ENCODE assay signal across 22 mouse cellular contexts in the genomic region with DNA sequence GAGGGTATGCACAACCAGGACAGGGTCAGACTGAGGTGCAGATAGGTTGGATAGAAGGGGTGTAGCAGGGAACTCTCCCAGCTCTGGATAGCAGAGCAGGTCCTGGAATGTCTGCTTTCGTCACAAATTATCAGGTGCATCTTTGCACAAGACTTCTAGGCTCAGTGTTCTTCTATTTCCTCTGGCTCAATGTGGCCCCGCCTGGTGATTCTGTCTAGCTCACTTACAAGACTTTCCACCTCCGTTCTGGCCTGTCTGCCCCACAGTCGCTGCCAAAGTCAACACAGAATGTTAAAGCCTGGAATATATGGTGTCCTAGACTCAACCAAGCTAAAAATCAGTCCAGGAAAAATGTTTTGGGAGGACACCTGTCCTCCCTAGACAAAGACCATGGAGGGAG. TPM values are rescaled to one million over a fixed set of nuclear protein-coding genes. Genes with fewer than 3 reads are reported as not detected.
DNase-seq lines count a peak whose midpoint lies in the region; ATAC-seq and TF ChIP-seq lines count a peak whose summit lies in the region.
"Had no signal": no experiment of that assay in that cellular context is flagged by ENCODE, and none has a peak within 500 bp of the region (broad histone marks: within the 10 kb centered on the region; RNA-seq: fewer than 3 reads in every experiment).

No protein-coding gene starts in this region.

- no peak for DNase-seq in heart, postnatal 25 days (ENCODE audit: low spot score)
- peak; percentile 21 for DNase-seq in yolk sac, embryonic 10.5 days (ENCODE audit: low spot score)
- DNase-seq: adrenal gland, adult 8-10 months; cerebellum, adult 11-12 months; cerebellum, postnatal 14 days; kidney, adult 8-10 months; lung, adult 18-20 months had no signal

- no peak for TF ChIP-seq CTCF in intestine, postnatal 0 days (IDR thresholded peaks at IDR 0.05; ENCODE audit: low read depth)
- no peak for TF ChIP-seq CTCF in embryonic fibroblast, embryonic 13.5 days (IDR thresholded peaks at IDR 0.05; ENCODE audit: borderline replicate concordance, insufficient read depth, low read length)

- intact Hi-C loops in heart, postnatal 25 days (cut with DNase I): no loop called here

- no peak overlapping the region for H3K4me3 ChIP-seq in heart, embryonic 12.5 days
- H3K4me3 ChIP-seq in intestine, postnatal 0 days (ENCODE audit: low read depth, low read length): no peak overlapping the region
- no peak overlapping the region for H3K4me3 ChIP-seq in intestine, embryonic 16.5 days (ENCODE audit: low read length)
- no peak overlapping the region for H3K4me3 ChIP-seq in embryonic fibroblast, embryonic 13.5 days (ENCODE audit: insufficient read depth, low read length)
- no peak overlapping the region for H3K4me3 ChIP-seq in hindbrain, embryonic 13.5 days
- H3K4me3 ChIP-seq: forebrain, embryonic 12.5 days; limb, embryonic 13.5 days; liver, embryonic 12.5 days; midbrain, embryonic 10.5 days; neural tube, embryonic 15.5 days had no signal

- no peaks in the 10 kb centered on the region for H3K36me3 ChIP-seq in heart, embryonic 12.5 days
- no peaks in the 10 kb centered on the region for H3K36me3 ChIP-seq in intestine, postnatal 0 days (ENCODE audit: control insufficient read depth, insufficient read depth)
- no peaks in the 10 kb centered on the region for H3K36me3 ChIP-seq in intestine, embryonic 16.5 days (ENCODE audit: control insufficient read depth, insufficient read depth, low read length)
- H3K36me3 ChIP-seq in hindbrain, embryonic 13.5 days: no peaks in the 10 kb centered on the region
- H3K36me3 ChIP-seq: forebrain, embryonic 12.5 days; limb, embryonic 13.5 days; liver, embryonic 12.5 days; midbrain, embryonic 10.5 days; neural tube, embryonic 15.5 days had no signal

- no peak for TF ChIP-seq POLR2A in embryonic fibroblast, embryonic 13.5 days (IDR thresholded peaks at IDR 0.05; ENCODE audit: low read depth, low read length)

- H3K4me1 ChIP-seq in heart, embryonic 12.5 days (replicated peaks): peaks cover 18% of the 10 kb centered on the region
- H3K4me1 ChIP-seq in intestine, postnatal 0 days (replicated peaks; ENCODE audit: control insufficient read depth, insufficient read depth, low read length): peaks cover 7% of the 10 kb centered on the region; the same call in 1 of the 2 replicates
- peaks cover 11% of the 10 kb centered on the region for H3K4me1 ChIP-seq in intestine, embryonic 16.5 days (ENCODE audit: control insufficient read depth, insufficient read depth, low read length)
- peaks cover 8% of the 10 kb centered on the region; the same call in 1 of the 2 replicates for H3K4me1 ChIP-seq in embryonic fibroblast, embryonic 13.5 days (ENCODE audit: control insufficient read depth, insufficient read depth, low read length)
- H3K4me1 ChIP-seq in hindbrain, embryonic 13.5 days (replicated peaks): peaks cover 8% of the 10 kb centered on the region
- H3K4me1 ChIP-seq: forebrain, embryonic 12.5 days; liver, embryonic 12.5 days; midbrain, embryonic 10.5 days had no signal

- no peaks in the 10 kb centered on the region for H3K27me3 ChIP-seq in heart, embryonic 12.5 days (replicated peaks)
- no peaks in the 10 kb centered on the region for H3K27me3 ChIP-seq in intestine, postnatal 0 days (replicated peaks; ENCODE audit: control insufficient read depth, insufficient read depth, low read length)
- H3K27me3 ChIP-seq in intestine, embryonic 16.5 days (replicated peaks; ENCODE audit: control insufficient read depth, insufficient read depth, low read length): no peaks in the 10 kb centered on the region
- H3K27me3 ChIP-seq in hindbrain, embryonic 13.5 days: no peaks in the 10 kb centered on the region
- H3K27me3 ChIP-seq: forebrain, embryonic 12.5 days; limb, embryonic 13.5 days; liver, embryonic 12.5 days; neural tube, embryonic 15.5 days had no signal

- H3K9me3 ChIP-seq in heart, embryonic 12.5 days (replicated peaks): no peaks in the 10 kb centered on the region
- no peaks in the 10 kb centered on the region for H3K9me3 ChIP-seq in intestine, postnatal 0 days (ENCODE audit: control insufficient read depth)
- H3K9me3 ChIP-seq in intestine, embryonic 16.5 days (ENCODE audit: control insufficient read depth, low read length): no peaks in the 10 kb centered on the region
- H3K9me3 ChIP-seq in hindbrain, embryonic 13.5 days: no peaks in the 10 kb centered on the region
- H3K9me3 ChIP-seq: forebrain, embryonic 12.5 days; limb, embryonic 13.5 days; liver, embryonic 12.5 days; midbrain, embryonic 10.5 days; neural tube, embryonic 15.5 days had no signal

- H3K4me2 ChIP-seq in heart, embryonic 12.5 days: no peak overlapping the region
- H3K4me2 ChIP-seq in intestine, postnatal 0 days (replicated peaks; ENCODE audit: low read depth): no peak overlapping the region
- no peak overlapping the region for H3K4me2 ChIP-seq in intestine, embryonic 16.5 days (ENCODE audit: low read depth, low read length)
- H3K4me2 ChIP-seq in hindbrain, embryonic 13.5 days: no peak overlapping the region
- H3K4me2 ChIP-seq: forebrain, embryonic 12.5 days; hindbrain, embryonic 14.5 days; limb, embryonic 13.5 days; liver, embryonic 12.5 days; neural tube, embryonic 15.5 days had no signal

- H3K27ac ChIP-seq in heart, embryonic 12.5 days (ENCODE audit: poor library complexity, severe bottlenecking): no peak overlapping the region
- H3K27ac ChIP-seq in intestine, postnatal 0 days (ENCODE audit: low read depth, low read length): peak overlapping the region; percentile 50; the same call in 1 of the 2 replicates
- no peak overlapping the region for H3K27ac ChIP-seq in intestine, embryonic 16.5 days (ENCODE audit: low read length)
- H3K27ac ChIP-seq in embryonic fibroblast, embryonic 13.5 days (ENCODE audit: insufficient read depth, low read length): peak overlapping the region; percentile 77
- H3K27ac ChIP-seq in hindbrain, embryonic 13.5 days: no peak overlapping the region
- H3K27ac ChIP-seq: forebrain, embryonic 12.5 days; hindbrain, embryonic 14.5 days; limb, embryonic 13.5 days; liver, embryonic 12.5 days; midbrain, embryonic 10.5 days; neural tube, embryonic 15.5 days had no signal

- WGBS in heart, embryonic 12.5 days: 54% methylated on average over 4 of the region's 4 CpGs
- 42% methylated on average over 4 of the region's 4 CpGs for WGBS in intestine, postnatal 0 days
- 70% methylated on average over 4 of the region's 4 CpGs for WGBS in intestine, embryonic 16.5 days
- WGBS in hindbrain, embryonic 13.5 days: 88% methylated on average over 4 of the region's 4 CpGs

- ATAC-seq in heart, embryonic 12.5 days (ENCODE audit: insufficient number of reproducible peaks, low FRiP score): peak; percentile 60; the same call in 1 of the 2 replicates
- no peak for ATAC-seq in intestine, postnatal 0 days
- no peak for ATAC-seq in intestine, embryonic 16.5 days
- no peak for ATAC-seq in hindbrain, embryonic 13.5 days (ENCODE audit: low FRiP score)
- ATAC-seq: CD4-positive, CD25-positive, alpha-beta regulatory T cell, adult 4 months; inflammation-experienced regulatory T-cells, adult 6 months; liver, embryonic 12.5 days; midbrain, embryonic 16.5 days had no signal

- H3K9ac ChIP-seq in heart, embryonic 12.5 days: no peak overlapping the region
- no peak overlapping the region for H3K9ac ChIP-seq in intestine, postnatal 0 days (ENCODE audit: low read depth, low read length)
- no peak overlapping the region for H3K9ac ChIP-seq in intestine, embryonic 16.5 days (ENCODE audit: low read depth, low read length)
- no peak overlapping the region for H3K9ac ChIP-seq in hindbrain, embryonic 13.5 days
- H3K9ac ChIP-seq: forebrain, embryonic 12.5 days; hindbrain, embryonic 14.5 days; limb, embryonic 13.5 days; liver, embryonic 12.5 days; neural tube, embryonic 15.5 days had no signal

RNA-seq across cellular contexts. Expression of a gene that starts 57.9 kb away (rescaled TPM):
- 1.0 and 1.1 TPM in 2 replicates for polyA plus RNA-seq in heart, embryonic 12.5 days (2016; fragmentation: Nextera tagmentation; extraction: Ambion mirVana)
- total RNA-seq in heart, postnatal 25 days (2021): under 1 TPM; 0.13 to 0.17 TPM
- polyA plus RNA-seq in intestine, postnatal 0 days (2015; fragmentation: Nextera tagmentation; extraction: Ambion mirVana): 0.48 and 0.53 TPM in 2 replicates
- 0.28 and 0.40 TPM in 2 replicates for polyA plus RNA-seq in intestine, embryonic 16.5 days (2015; fragmentation: Nextera tagmentation; extraction: Ambion mirVana)
- 73.5 and 79.0 TPM in 2 replicates for polyA plus RNA-seq in embryonic fibroblast, embryonic 13.5 days (2011; ENCODE audit: insufficient read length, low read depth, missing spikeins)
- polyA plus RNA-seq in hindbrain, embryonic 13.5 days (2015; fragmentation: Nextera tagmentation; extraction: Ambion mirVana): 0.41 and 0.49 TPM in 2 replicates
- total RNA-seq: gastrocnemius, adult 18-20 months had no signal

Comparison
In these comparisons a context has a peak if more than half of its experiments do, and no peak if none do; other contexts are left out.
1. H3K27ac ChIP-seq: peak in intestine, postnatal 0 days (single experiment) and embryonic fibroblast, embryonic 13.5 days (single experiment); none in heart, embryonic 12.5 days (single experiment), intestine, embryonic 16.5 days (single experiment) and hindbrain, embryonic 13.5 days (single experiment).
2. RNA of a gene that starts 57.9 kb away (polyA plus RNA-seq): 73.5 to 79.0 TPM in embryonic fibroblast, embryonic 13.5 days; 1.0 to 1.1 TPM in heart, embryonic 12.5 days, 0.48 to 0.53 TPM in intestine, postnatal 0 days, 0.41 to 0.49 TPM in hindbrain, embryonic 13.5 days and 0.28 to 0.40 TPM in intestine, embryonic 16.5 days; every median in the first group is over 10 times any median in the second.